Mouse (Mus musculus) heart, postnatal 10 days (tissue): Measurements from ENCODE around the gene Fbxo22. TPM values are rescaled to one million over a fixed set of nuclear protein-coding genes. Genes with fewer than 3 reads are reported as not detected.
"Not testable (repeated sequence)": the region's sequence is repeated elsewhere in the genome, so short reads cannot be mapped to it uniquely, and the experiment has no call there.

Experiments
- DNase-seq, 2 experiments: peaks; one replicate each; pipeline ENCODE4 v3.0.0; 2021
- intact Hi-C: fragments of 180-260 bp; cut with DNase I; formaldehyde crosslinking; loops from one replicate; pipeline ENCODE4 v1.15.1; 2025
- total RNA-seq, 2 experiments: library from RNA; stranded (reverse); gene quantifications; 2 replicates each; pipeline ENCODE4 v1.2.3; 2021

Gene Fbxo22
- total RNA-seq, result 10 to 100 TPM; 29.4 to 35.3 TPM

GRCm38 (mm10) chr9:55208790-55209481, at the start of gene Fbxo22:
Gene Fbxo22 (plus strand): TSS chr9:55208925.
- intact Hi-C loops, result loop anchor here (5.0 kb wide), 1 partner anchor 57 kb away; no protein-coding TSS in a partner anchor
- DNase-seq, result peak; percentile 89 to 92

GRCm38 (mm10) chr9:55170655-55171412, 37.9 kb upstream of the Fbxo22 start:
- intact Hi-C loops, result no loop called here
- no peak for DNase-seq

GRCm38 (mm10) chr9:55172195-55172685, 36.5 kb upstream of the Fbxo22 start:
- intact Hi-C loops, result no loop called here
- DNase-seq, result no peak

DNA sequence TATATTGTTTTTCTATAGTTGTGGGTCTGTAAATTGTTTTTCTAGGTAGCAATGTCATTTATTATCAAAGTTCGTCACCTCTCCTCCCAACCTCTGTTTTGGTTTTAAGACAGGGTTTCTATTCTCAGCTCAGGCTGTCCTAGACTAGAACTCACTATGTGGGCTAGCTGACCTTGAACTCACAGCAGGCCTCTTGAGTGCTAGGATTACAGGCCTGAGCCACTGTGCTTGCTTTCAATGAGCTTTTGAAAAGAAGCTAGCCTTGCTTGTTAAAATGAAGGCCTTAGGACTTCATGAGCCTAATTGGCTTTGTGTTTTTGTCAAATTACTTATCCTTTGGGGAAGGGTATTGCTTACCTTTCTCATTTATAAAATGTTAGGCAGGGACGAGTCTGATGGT, 34.5 kb upstream of the Fbxo22 start:
- intact Hi-C loops, result no loop called here
- no peak for DNase-seq

DNA sequence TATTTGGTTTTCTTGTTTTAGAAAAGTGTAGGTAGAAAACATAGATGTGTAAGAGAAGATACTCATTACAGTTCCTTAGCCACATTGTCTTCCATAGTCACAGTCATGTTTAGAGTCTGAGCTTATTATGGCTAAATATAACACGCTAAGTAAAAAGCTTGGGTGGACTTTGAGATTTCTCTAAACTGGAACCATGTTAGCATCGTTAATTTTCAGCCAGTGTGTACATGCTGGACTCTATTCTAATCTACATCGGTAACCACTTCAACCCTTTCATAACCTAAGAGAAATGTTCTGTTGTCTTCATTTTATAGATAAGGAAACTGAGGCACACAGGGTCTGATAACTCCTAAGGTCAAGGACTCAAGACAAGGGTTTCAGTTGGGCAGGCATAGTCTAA, 12.8 kb upstream of the Fbxo22 start:
- no peak for DNase-seq

GRCm38 (mm10) chr9:55198260-55198659, 10.5 kb upstream of the Fbxo22 start:
- no peak for DNase-seq
- intact Hi-C loops, result no loop called here

More for the DNA sequence above, 12.8 kb upstream of the Fbxo22 start:
- intact Hi-C loops, result no loop called here

DNA sequence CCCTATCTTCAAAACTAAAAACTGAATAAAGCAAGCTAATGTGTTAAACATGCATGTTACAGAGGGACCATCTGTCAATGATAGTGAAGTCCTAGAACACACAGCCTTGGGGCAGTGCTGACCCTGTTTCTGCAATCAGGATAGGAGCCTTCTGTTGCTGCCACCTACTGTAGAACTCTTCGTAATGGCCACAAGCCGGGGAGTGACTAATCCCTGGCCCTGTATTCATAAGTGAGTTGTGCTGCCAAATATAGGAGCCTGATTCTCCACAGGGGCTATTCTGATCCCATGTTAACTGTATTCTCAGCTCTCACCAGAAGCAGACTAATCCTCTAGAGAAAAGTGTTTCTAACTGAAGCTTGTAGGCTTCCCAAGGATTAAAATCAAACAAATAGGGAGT, 9.4 kb upstream of the Fbxo22 start:
- intact Hi-C loops, result no loop called here
- DNase-seq, result peak; percentile 42 to 51

DNA sequence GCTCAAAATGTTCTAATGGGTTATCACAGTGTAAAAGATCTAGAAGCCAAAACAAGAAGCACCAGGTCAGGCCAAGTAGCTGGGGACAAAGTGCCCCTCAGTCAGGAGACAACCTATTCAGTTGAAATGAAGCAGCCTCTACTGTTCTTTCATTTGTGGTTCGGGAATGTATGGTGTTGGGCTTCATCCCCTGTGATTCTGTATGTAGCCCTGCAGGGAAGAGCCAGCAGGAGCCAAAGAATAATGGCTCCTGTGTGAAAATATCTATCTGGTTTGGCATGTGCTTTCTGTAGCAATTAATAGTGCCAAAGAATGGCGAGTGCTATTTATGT, 301 bp upstream of the Fbxo22 start:
- intact Hi-C loops, result loop anchor here (5.0 kb wide), 1 partner anchor 56 kb away; no protein-coding TSS in a partner anchor
- no peak for DNase-seq

DNA sequence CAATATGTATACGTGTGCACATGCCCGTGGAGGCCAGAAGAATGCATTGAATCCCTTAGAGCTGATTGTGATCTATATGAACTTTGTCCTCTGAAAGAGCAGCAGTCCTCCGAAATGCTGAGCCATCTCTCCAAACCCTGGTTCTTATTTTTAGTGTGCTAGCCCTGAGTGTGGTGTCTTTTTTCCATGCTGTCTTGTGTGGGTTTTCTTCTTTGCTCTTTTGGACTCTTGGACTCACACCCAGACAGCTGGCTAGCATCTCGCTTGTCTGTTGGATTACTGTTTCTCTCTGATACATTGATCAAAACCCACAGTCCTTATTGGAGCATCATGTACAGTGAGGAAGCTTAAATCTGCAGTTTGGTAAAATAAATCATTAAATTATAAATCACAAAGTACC, 2.9 kb downstream of the Fbxo22 start:
- intact Hi-C loops, result no loop called here
- DNase-seq, result no peak

DNA sequence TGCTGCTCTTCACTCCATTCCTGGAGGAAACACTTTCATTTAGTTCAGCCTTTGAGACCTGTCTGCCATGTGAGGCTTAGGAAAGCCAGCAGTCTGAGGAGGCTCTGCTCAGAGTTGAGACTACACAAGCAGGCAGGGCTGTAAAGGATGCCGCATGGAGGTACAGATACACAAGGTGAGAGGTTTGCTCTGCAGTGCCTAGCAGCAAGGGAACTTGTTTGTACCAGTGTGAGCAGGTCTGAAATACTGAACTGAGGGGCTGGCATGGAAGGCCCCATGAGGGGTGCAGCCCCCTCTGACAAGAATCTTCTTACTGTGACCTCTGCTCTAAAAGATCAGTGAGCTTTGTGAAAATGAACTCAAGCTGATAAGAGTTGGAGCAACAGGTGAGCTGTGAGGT, 4.7 kb downstream of the Fbxo22 start:
- intact Hi-C loops, result no loop called here
- DNase-seq, result no peak

DNA sequence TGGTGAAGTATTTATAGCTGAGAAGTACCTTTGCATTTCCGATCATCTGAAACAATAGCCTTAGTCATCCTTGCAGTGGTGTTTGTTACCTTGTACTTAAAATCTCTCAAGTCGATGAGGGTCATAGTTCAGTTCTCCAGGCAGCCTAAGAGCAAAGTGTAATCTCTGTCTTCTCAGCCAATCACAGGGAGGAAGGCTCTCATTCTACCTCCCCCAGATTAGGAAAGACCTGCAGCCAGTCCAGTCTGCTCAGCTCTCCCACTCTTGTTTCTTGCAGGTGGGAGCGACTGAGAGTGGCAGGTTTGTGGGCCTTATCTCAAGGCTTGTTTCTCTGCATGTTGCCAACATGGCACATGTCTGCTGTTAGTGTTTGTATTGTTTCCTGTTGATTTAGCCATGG, 6.3 kb downstream of the Fbxo22 start:
- intact Hi-C loops, result no loop called here
- DNase-seq, result no peak

- no peak for DNase-seq
- intact Hi-C loops, result no loop called here
These were observed 6.9 kb downstream of the Fbxo22 start for GRCm38 (mm10) chr9:55215648-55216047.

DNA sequence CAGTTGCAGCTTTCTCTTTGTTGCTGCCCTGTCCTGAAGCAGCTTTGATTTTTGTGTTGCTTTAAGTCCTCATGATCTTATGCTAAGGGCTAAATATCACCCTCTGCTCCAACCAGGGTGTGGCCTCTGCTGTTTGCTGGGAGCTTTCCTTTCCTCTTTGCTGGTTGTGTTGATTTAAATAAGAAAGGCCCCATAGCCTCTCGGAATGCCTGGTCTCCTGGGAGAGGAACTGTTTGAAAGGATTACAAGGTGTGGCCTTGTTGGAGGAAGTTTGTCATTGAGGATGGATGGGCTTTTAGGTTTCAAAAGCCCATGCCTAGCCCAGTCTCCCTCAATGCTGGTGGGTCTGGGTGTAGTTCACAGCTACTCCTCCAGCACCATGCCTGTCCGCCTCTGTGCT, 7.4 kb downstream of the Fbxo22 start:
- DNase-seq, result no peak
- intact Hi-C loops, result no loop called here

DNA sequence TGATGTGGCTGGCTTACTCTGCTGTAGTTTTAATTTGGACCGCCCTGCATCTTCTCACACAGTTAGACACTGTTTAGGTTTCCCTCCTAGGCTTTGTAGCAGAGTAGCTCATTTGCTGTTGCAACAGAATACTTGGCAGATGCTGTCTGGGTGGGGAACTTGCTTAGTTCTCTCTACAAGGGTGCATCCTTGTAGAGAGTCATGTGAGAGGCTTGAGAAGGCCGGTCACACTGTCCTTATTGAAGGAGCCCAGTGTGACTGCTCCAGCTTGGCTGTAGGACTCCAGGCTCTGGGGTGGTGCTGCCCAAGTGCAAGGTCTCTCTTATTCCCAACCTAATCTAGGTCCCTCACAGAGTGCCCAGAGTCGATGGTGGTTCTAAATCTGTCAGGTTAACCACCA, 8.7 kb downstream of the Fbxo22 start:
- intact Hi-C loops, result no loop called here
- DNase-seq, result no peak

- DNase-seq, result peak in 1 of 2 experiments; percentile 23
- intact Hi-C loops, result no loop called here
These were observed 16.5 kb downstream of the Fbxo22 start for GRCm38 (mm10) chr9:55225165-55225737.

DNA sequence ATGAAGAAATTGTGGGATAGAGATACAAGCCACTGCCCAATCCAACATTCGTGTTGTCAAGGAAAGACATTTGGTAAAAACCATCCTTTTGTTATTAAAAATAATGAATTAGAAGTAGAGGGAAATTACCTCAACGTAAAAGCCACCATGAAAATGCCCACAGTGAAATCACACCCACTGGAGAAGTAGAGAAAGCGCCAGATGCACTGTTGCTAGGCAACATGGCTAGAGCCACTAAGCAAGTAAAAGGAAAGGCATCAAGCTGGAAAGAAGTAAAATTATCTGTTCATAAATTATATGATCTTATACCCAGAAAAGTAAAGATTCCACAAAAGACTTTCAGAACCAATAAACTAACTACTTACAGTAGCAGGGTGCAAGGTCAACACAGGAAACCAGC, 17.5 kb downstream of the Fbxo22 start:
- intact Hi-C loops, result no loop called here
- DNase-seq, result no peak

- DNase-seq, result no peak
- intact Hi-C loops, result no loop called here
These were observed 19.4 kb downstream of the Fbxo22 start for GRCm38 (mm10) chr9:55228149-55228548.

DNA sequence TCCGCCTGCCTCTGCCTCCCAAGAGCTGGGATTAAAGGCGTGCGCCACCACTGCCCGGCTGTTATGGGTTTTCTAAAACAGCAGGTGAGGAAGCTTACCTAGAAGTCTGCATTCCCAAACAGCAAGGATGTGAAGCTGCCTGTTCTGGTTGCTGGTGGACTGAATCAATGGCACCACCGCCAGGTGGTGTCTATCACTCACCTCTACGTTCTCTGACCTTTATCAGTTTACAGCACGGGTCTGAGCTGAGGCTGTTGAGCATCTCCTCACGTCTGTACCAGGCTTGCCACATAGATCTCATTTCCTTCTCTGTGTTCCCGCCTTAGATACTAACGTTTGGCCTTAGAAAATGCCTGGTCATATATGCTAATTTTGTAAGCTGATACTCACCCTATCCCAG, 20.3 kb downstream of the Fbxo22 start:
- intact Hi-C loops, result no loop called here
- DNase-seq, result no peak

- DNase-seq, result no peak
- intact Hi-C loops, result no loop called here
These were observed 22.8 kb downstream of the Fbxo22 start for GRCm38 (mm10) chr9:55231544-55231943.

DNA sequence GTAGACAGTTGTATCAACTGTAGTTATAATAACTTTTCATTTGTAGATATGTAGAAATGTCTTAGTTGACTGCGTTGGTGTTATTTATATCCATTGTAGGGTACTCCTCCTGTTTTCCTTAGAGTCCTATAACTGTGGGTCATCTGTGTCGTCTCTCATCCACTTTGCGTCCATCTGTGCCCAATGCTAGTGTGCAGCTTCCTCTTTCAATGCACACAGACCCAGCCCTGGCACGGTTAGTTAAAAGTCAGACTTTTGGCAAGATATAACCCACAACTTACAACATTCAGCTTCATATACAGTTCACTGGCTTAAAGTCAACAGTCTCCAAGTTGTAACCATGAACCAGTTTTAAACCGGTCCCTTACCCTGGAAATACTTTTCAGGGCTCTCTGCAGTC, 23.4 kb downstream of the Fbxo22 start:
- no peak for DNase-seq
- intact Hi-C loops, result no loop called here

GRCm38 (mm10) chr9:55232586-55232985, 23.9 kb downstream of the Fbxo22 start:
- no peak for DNase-seq
- intact Hi-C loops, result no loop called here

GRCm38 (mm10) chr9:55233076-55233475, 24.4 kb downstream of the Fbxo22 start:
- intact Hi-C loops, DNase-seq: not testable (repeated sequence)
